Mouse (Mus musculus): ENCODE data around the gene Il10. TPM values are rescaled to one million over a fixed set of nuclear protein-coding genes. Genes with fewer than 3 reads are reported as not detected.

The Il10 gene
- polyA plus RNA-seq, 1 experiment from 2014 or later = not detected

DNA sequence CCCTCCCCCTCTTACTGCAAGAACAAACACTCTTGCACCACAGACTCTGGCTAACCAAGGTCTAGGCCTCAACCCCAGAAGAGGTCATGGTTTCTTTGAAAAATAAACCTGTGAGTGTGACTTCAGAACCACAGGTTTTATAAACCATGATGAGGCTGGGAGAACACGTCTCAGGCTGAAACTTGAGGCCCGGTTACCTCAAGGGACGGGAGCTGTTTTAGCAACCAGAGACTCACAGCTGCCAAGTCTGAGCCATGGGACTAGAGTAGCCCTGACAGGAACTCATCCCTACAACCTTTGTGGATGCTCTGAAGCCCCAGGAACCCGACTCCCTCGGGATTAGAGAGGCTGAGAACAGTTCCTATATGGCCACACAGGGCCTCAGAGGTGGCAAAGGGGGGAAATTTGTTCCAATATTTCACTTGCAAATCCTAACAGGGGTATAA lies 29.7 kb downstream of the Il10 start:
- Histone ChIP-seq H3K36me3 (ENCODE audit: control insufficient read depth, insufficient read depth, low read length) (peaks cover 19% of the 10 kb centered on the region), H3K4me3 (ENCODE audit: low read depth, low read length) (no peak overlapping the region), H3K9me3 (replicated peaks; ENCODE audit: control insufficient read depth, low read length) (no peaks in the 10 kb centered on the region), H3K27ac (ENCODE audit: low read depth, low read length) (no peak overlapping the region), H3K9ac (ENCODE audit: low read length) (no peak overlapping the region), H3K4me2 (ENCODE audit: low read length) (no peak overlapping the region), H3K27me3 (replicated peaks; ENCODE audit: control insufficient read depth, insufficient read depth, low read length) (no peaks in the 10 kb centered on the region), H3K4me1 (ENCODE audit: control insufficient read depth, insufficient read depth, low read length) (no peaks in the 10 kb centered on the region; the same call in 1 of the 2 replicates)
- ATAC-seq (no peak), DNase-seq (ENCODE audit: low spot score) (no peak)
- 85% methylated on average over 5 of the region's 5 CpGs for WGBS

DNA sequence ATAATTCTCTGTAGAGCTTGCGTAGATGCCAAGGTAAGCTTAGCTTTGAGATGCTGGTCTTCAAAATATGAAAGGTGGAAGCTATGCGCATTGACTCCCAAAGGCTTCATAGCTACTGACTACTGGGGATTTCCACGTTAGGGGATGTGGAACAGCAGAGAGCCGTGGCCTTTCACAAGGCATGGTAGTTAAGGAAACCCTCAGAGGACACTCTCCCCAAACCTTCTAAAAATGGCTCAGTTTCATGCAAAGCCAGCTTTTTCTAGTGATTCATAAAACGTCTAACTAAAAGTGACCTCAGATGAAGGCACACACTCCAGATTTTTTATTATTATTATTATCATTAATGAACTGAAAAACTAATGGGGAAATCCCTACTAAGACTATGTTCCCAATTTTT lies 30.4 kb downstream of the Il10 start:
- Histone ChIP-seq H3K4me2 (ENCODE audit: low read length) (no peak overlapping the region), H3K4me1 (ENCODE audit: control insufficient read depth, insufficient read depth, low read length) (no peaks in the 10 kb centered on the region; the same call in 1 of the 2 replicates), H3K9ac (ENCODE audit: low read length) (no peak overlapping the region), H3K36me3 (ENCODE audit: control insufficient read depth, insufficient read depth, low read length) (peaks cover 26% of the 10 kb centered on the region), H3K9me3 (replicated peaks; ENCODE audit: control insufficient read depth, low read length) (no peaks in the 10 kb centered on the region), H3K4me3 (ENCODE audit: low read depth, low read length) (no peak overlapping the region), H3K27me3 (replicated peaks; ENCODE audit: control insufficient read depth, insufficient read depth, low read length) (no peaks in the 10 kb centered on the region), H3K27ac (ENCODE audit: low read depth, low read length) (no peak overlapping the region)
- WGBS = 96% methylated on average over 5 of the region's 5 CpGs
- ATAC-seq (no peak), DNase-seq (ENCODE audit: low spot score) (no peak)

DNA sequence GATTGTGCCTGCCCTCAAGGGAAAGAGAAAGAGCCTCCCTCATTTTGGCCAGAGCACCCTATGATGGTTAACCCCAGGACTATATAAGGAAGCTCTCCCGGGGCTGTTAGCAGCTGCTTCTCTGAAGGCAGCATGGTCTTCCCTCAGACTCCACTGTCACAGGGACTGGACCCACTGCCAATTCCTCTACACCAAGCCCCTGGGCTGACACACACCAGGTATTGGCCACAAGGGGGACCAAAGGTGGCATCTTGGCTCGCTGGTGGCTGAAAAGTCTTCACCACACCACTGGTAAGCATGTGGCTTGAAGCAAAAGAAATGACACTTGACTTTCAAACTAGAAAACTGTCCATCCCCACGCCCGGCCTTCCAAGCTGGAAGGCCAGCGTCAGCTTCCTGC lies 31.0 kb downstream of the Il10 start:
- no peak for ATAC-seq
- WGBS = 89% methylated on average over 5 of the region's 5 CpGs

DNA sequence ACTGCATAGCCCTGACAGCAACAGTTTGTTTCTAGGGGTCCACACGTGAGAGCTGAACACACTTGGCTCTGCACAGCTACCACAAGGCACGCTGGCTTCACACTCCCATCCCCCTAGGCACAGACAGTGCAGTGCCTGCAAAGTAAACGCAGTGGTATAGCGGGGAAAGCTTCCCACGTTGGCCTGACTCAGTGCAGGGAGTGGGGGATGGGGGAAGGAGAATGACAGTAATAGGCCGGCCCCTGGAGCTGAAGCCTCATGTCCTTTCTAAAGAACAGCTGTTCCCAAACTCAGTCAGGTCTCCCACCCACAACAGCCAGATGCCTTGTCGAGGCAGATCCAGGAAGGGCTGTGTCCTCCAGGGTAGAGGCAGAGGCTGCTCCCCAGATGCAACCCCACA lies 31.4 kb downstream of the Il10 start:
- DNase-seq (ENCODE audit: low spot score) = no peak
- H3K27ac ChIP-seq (ENCODE audit: low read depth, low read length) = no peak overlapping the region
- H3K27me3 ChIP-seq (replicated peaks; ENCODE audit: control insufficient read depth, insufficient read depth, low read length) = no peaks in the 10 kb centered on the region
- no peaks in the 10 kb centered on the region for H3K9me3 ChIP-seq (replicated peaks; ENCODE audit: control insufficient read depth, low read length)
- WGBS = 48% methylated on average over 7 of the region's 7 CpGs
- H3K4me2 ChIP-seq (ENCODE audit: low read length) = no peak overlapping the region
- peaks cover 36% of the 10 kb centered on the region for H3K36me3 ChIP-seq (ENCODE audit: control insufficient read depth, insufficient read depth, low read length)
- H3K4me1 ChIP-seq (ENCODE audit: control insufficient read depth, insufficient read depth, low read length) = no peaks in the 10 kb centered on the region; the same call in 1 of the 2 replicates
- ATAC-seq = no peak
- no peak overlapping the region for H3K4me3 ChIP-seq (ENCODE audit: low read depth, low read length)
- H3K9ac ChIP-seq (ENCODE audit: low read length) = no peak overlapping the region

More for the DNA sequence above, 31.0 kb downstream of the Il10 start:
- Histone ChIP-seq H3K9ac (ENCODE audit: low read length) (no peak overlapping the region), H3K4me3 (ENCODE audit: low read depth, low read length) (no peak overlapping the region), H3K36me3 (ENCODE audit: control insufficient read depth, insufficient read depth, low read length) (peaks cover 32% of the 10 kb centered on the region), H3K27me3 (replicated peaks; ENCODE audit: control insufficient read depth, insufficient read depth, low read length) (no peaks in the 10 kb centered on the region), H3K9me3 (replicated peaks; ENCODE audit: control insufficient read depth, low read length) (no peaks in the 10 kb centered on the region), H3K4me1 (ENCODE audit: control insufficient read depth, insufficient read depth, low read length) (no peaks in the 10 kb centered on the region; the same call in 1 of the 2 replicates), H3K4me2 (ENCODE audit: low read length) (no peak overlapping the region), H3K27ac (ENCODE audit: low read depth, low read length) (no peak overlapping the region)
- no peak for DNase-seq (ENCODE audit: low spot score)

DNA sequence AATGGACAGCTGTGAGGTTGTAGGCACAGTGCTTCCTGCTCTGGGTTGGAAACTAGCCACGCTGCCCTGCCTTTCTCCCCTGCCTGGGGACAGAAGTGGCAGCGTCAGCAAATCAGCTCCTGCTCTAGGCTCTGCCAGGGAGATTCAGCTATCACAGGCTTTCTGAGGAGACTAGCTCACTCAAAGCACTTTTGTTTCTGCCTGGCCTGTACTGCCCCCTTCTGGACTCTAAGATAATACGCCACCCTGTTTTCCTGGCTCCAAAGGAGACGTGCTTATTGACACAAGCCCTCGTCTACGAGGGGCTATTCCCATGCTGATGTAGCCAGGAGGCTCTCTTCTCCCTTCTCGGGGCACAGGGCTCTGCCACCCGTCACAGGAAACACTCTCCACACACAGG lies 33.6 kb downstream of the Il10 start:
- peak overlapping the region; percentile 58 for H3K27ac ChIP-seq (ENCODE audit: low read depth, low read length)
- H3K9ac ChIP-seq (ENCODE audit: low read length) = no peak overlapping the region; the same call in 1 of the 2 replicates
- no peaks in the 10 kb centered on the region; the same call in 1 of the 2 replicates for H3K4me1 ChIP-seq (ENCODE audit: control insufficient read depth, insufficient read depth, low read length)
- no peaks in the 10 kb centered on the region for H3K9me3 ChIP-seq (replicated peaks; ENCODE audit: control insufficient read depth, low read length)
- H3K36me3 ChIP-seq (ENCODE audit: control insufficient read depth, insufficient read depth, low read length) = peaks cover 58% of the 10 kb centered on the region
- no peaks in the 10 kb centered on the region for H3K27me3 ChIP-seq (replicated peaks; ENCODE audit: control insufficient read depth, insufficient read depth, low read length)
- peak; percentile 74 for ATAC-seq
- no peak overlapping the region for H3K4me3 ChIP-seq (ENCODE audit: low read depth, low read length)
- H3K4me2 ChIP-seq (ENCODE audit: low read length) = no peak overlapping the region
- 4% methylated on average over 8 of the region's 8 CpGs for WGBS
- peak; percentile 94 for DNase-seq (ENCODE audit: low spot score)

DNA sequence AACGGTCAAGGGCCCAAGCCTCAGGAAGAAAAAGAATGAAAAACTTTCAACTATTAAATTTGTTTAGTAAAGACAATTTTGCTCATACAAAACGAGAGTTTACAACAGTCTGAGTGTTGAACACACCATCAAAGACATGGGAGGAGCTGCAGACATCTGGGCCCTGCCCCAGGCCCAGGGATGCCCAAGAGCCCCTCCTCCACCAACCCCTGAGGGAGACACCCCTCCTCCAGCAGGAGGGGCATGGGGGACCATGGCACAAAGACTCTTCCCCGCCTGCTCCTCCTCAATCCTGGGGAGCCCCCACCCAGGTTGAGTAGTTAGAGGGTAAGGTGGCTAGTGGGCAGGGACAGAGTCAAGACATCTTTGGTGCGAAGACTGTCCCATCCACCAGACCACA lies 34.0 kb downstream of the Il10 start:
- no peaks in the 10 kb centered on the region; the same call in 1 of the 2 replicates for H3K4me1 ChIP-seq (ENCODE audit: control insufficient read depth, insufficient read depth, low read length)
- ATAC-seq = peak; percentile 32; the same call in 1 of the 2 replicates
- H3K27me3 ChIP-seq (replicated peaks; ENCODE audit: control insufficient read depth, insufficient read depth, low read length) = no peaks in the 10 kb centered on the region
- WGBS = 53% methylated on average over 4 of the region's 4 CpGs
- H3K36me3 ChIP-seq (ENCODE audit: control insufficient read depth, insufficient read depth, low read length) = peaks cover 59% of the 10 kb centered on the region
- H3K27ac ChIP-seq (ENCODE audit: low read depth, low read length) = no peak overlapping the region
- H3K4me2 ChIP-seq (ENCODE audit: low read length) = no peak overlapping the region
- no peaks in the 10 kb centered on the region for H3K9me3 ChIP-seq (replicated peaks; ENCODE audit: control insufficient read depth, low read length)
- no peak overlapping the region for H3K9ac ChIP-seq (ENCODE audit: low read length)
- DNase-seq (ENCODE audit: low spot score) = no peak
- H3K4me3 ChIP-seq (ENCODE audit: low read depth, low read length) = no peak overlapping the region

DNA sequence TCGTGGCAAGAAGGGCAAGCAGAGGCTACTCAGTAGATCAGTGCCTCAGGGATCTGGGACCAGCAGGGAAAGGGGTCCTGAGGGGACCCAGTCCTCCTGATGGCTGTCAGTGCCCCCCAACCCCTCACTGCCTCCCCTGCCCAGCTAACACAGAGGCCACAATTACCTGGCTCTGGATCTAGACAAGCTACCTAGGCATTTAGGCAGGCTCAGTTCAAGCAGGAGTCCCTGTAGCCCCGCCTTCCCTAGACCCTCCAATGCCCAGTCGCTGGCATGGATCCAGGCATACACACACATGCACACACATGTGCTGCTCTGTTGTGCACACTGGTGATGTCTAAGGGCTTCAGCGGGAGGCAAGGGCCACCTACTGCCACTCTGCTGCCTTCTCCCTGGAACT lies 34.6 kb downstream of the Il10 start:
- peaks cover 3% of the 10 kb centered on the region; the same call in 1 of the 2 replicates for H3K4me1 ChIP-seq (ENCODE audit: control insufficient read depth, insufficient read depth, low read length)
- ATAC-seq = no peak
- WGBS = 88% methylated on average over 4 of the region's 4 CpGs

DNA sequence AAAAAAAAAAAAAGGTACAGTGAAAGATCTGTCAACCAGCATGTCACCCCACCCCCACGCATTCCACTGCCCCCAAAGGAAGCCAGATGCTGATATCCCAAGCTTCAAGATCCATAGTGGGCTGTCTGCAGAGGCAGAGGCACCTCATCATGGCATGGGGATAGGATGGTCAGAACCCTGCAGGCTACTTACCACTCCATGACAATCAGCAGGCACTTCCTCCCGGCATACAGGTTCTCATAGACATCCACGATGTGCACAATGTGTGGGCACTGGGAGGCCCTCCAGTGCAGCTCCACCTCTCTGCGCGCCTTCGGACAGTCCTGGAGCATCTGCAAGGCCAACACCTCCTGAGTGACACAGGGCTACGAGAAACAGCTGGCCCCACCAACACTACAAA lies 38.8 kb downstream of the Il10 start:
- peaks cover 49% of the 10 kb centered on the region for H3K36me3 ChIP-seq (ENCODE audit: control insufficient read depth, insufficient read depth, low read length)
- no peak overlapping the region for H3K27ac ChIP-seq (ENCODE audit: low read depth, low read length)
- no peak for ATAC-seq
- no peak overlapping the region for H3K4me2 ChIP-seq (ENCODE audit: low read length)
- H3K4me1 ChIP-seq (ENCODE audit: control insufficient read depth, insufficient read depth, low read length) = peaks cover 6% of the 10 kb centered on the region
- H3K4me3 ChIP-seq (ENCODE audit: low read depth, low read length) = no peak overlapping the region
- 88% methylated on average over 7 of the region's 7 CpGs for WGBS
- no peak overlapping the region for H3K9ac ChIP-seq (ENCODE audit: low read length)
- no peak for DNase-seq (ENCODE audit: low spot score)
- no peaks in the 10 kb centered on the region for H3K27me3 ChIP-seq (replicated peaks; ENCODE audit: control insufficient read depth, insufficient read depth, low read length)
- no peaks in the 10 kb centered on the region for H3K9me3 ChIP-seq (replicated peaks; ENCODE audit: control insufficient read depth, low read length)

More for the DNA sequence above, 34.6 kb downstream of the Il10 start:
- no peak for DNase-seq (ENCODE audit: low spot score)
- Histone ChIP-seq H3K36me3 (ENCODE audit: control insufficient read depth, insufficient read depth, low read length) (peaks cover 59% of the 10 kb centered on the region), H3K27ac (ENCODE audit: low read depth, low read length) (no peak overlapping the region), H3K9ac (ENCODE audit: low read length) (no peak overlapping the region), H3K27me3 (replicated peaks; ENCODE audit: control insufficient read depth, insufficient read depth, low read length) (no peaks in the 10 kb centered on the region), H3K9me3 (replicated peaks; ENCODE audit: control insufficient read depth, low read length) (no peaks in the 10 kb centered on the region), H3K4me2 (ENCODE audit: low read length) (no peak overlapping the region), H3K4me3 (ENCODE audit: low read depth, low read length) (no peak overlapping the region)

DNA sequence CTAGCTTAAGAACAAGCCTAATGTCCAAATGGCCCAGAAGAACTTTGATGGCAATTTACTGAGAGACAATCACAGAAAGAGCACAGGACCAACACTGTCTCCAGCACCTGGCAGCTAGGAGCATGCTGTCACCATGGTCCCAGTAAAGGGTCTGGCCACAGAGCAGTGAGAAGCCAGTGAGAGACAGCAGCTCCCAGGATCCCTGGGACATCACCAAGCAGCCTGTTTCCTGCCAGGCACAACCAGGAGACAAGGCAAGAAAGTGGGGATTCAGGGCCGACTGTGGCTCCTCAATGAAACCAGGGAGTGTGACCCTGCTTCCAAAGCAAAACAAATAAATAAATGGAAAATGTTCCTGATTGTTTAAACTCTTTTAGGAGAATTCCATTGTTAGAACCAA lies 39.8 kb downstream of the Il10 start:
- 52% methylated on average over 1 of the region's 1 CpGs for whole genome bisulfite sequencing
- peaks cover 40% of the 10 kb centered on the region for H3K36me3 ChIP-seq (ENCODE audit: control insufficient read depth, insufficient read depth, low read length)
- H3K4me3 ChIP-seq (ENCODE audit: low read depth, low read length) = no peak overlapping the region
- H3K4me1 ChIP-seq (ENCODE audit: control insufficient read depth, insufficient read depth, low read length) = peaks cover 12% of the 10 kb centered on the region
- H3K4me2 ChIP-seq (ENCODE audit: low read length) = no peak overlapping the region
- ATAC-seq = no peak
- DNase-seq (ENCODE audit: low spot score) = no peak
- peak overlapping the region; percentile 32; the same call in 1 of the 2 replicates for H3K9ac ChIP-seq (ENCODE audit: low read length)
- no peaks in the 10 kb centered on the region for H3K9me3 ChIP-seq (replicated peaks; ENCODE audit: control insufficient read depth, low read length)
- H3K27me3 ChIP-seq (replicated peaks; ENCODE audit: control insufficient read depth, insufficient read depth, low read length) = no peaks in the 10 kb centered on the region
- H3K27ac ChIP-seq (ENCODE audit: low read depth, low read length) = no peak overlapping the region
